Mouse (Mus musculus) CH12.LX (cell line): Measurements from ENCODE around the gene Smchd1.

Source experiments
- CTCF ChIP-seq, 2 experiments: IDR thresholded peaks in 1 of 2; conservative IDR thresholded peaks in 1 of 2; 2 replicates each; pipeline ENCODE4 v1.5.1; 2011 to 2012; ENCODE audit warnings: low read depth in 2 of 2, low read length in 2 of 2, improper control_type of control experiment in 1 of 2, inconsistent platforms in 1 of 2, mild to moderate bottlenecking in 1 of 2, moderate library complexity in 1 of 2
- EP300 ChIP-seq: IDR thresholded peaks from 2 replicates; pipeline ENCODE4 v1.6.1; 2011; ENCODE audit warnings: low read length, improper control_type of control experiment
- PAX5 ChIP-seq: IDR thresholded peaks from 2 replicates; pipeline ENCODE4 v1.6.1; 2012; ENCODE audit warnings: low read length, inconsistent platforms, mixed read lengths
- POLR2A ChIP-seq: IDR thresholded peaks from 2 replicates; pipeline ENCODE4 v1.6.1; 2011; ENCODE audit warnings: low read depth, mild to moderate bottlenecking, improper control_type of control experiment, low read length
- USF1 ChIP-seq: IDR thresholded peaks from 2 replicates; pipeline ENCODE4 v1.6.1; 2014; ENCODE audit warnings: low read depth, mild to moderate bottlenecking, inconsistent platforms, low read length, improper control_type of control experiment

GRCm38 (mm10) chr17:71299879-71300278 lies 175.3 kb downstream of the Smchd1 start:
- TF ChIP-seq POLR2A (no peak), CTCF (conservative IDR thresholded peaks at IDR 0.05 in 1 of 2, IDR thresholded peaks at IDR 0.05 in 1 of 2; ENCODE audit: low read depth in 2 of 2, low read length in 2 of 2) (no peak), USF1 (no peak), PAX5 (no peak), EP300 (no peak)
